Mouse (Mus musculus): ENCODE results near the gene Fpr3. TPM values are rescaled to one million over a fixed set of nuclear protein-coding genes. Genes with fewer than 3 reads are reported as not detected.

The Fpr3 gene
- polyA plus RNA-seq, 1 experiment from 2014 or later, result not detected

- peak; percentile 40; the same call in 1 of the 2 replicates for ATAC-seq
- 61% methylated on average over 1 of the region's 1 CpGs for WGBS (ENCODE audit: insufficient replicate concordance)
- H3K27me3 ChIP-seq (replicated peaks), result no peaks in the 10 kb centered on the region; the same call in 1 of the 2 replicates
These were observed 31.0 kb upstream of the Fpr3 start for GRCm38 (mm10) chr17:17856612-17857011.

DNA sequence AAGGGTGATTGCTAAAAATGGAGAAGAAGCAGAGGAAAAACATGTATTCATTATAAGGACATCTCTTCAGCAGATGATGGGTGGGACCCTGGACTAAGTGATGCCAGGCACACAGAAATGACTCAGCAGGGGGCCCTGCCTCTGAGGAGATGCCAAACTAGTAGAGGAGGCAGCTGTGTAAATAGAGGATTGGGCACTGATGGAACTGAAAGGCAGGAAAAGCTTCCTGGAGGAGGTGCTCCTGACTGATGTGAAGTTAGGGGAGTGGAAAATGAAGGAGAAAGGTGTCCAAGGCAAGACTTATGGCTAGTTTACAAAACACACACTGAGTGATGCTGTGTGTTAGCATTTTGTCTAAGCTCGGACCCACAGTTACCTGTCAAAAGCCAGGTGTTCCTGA, 30.2 kb upstream of the Fpr3 start:
- Histone ChIP-seq H3K36me3 (no peaks in the 10 kb centered on the region), H3K4me2 (no peak overlapping the region), H3K9me3 (replicated peaks) (no peaks in the 10 kb centered on the region), H3K9ac (no peak overlapping the region), H3K4me1 (no peaks in the 10 kb centered on the region), H3K4me3 (no peak overlapping the region), H3K27ac (no peak overlapping the region), H3K27me3 (replicated peaks) (no peaks in the 10 kb centered on the region)
- ATAC-seq, result no peak
- WGBS (ENCODE audit: insufficient replicate concordance), result 50% methylated on average over 1 of the region's 1 CpGs

More at GRCm38 (mm10) chr17:17856612-17857011, 31.0 kb upstream of the Fpr3 start:
- no peak overlapping the region for H3K27ac ChIP-seq
- H3K4me3 ChIP-seq, result no peak overlapping the region
- H3K9ac ChIP-seq, result no peak overlapping the region
- no peak overlapping the region for H3K4me2 ChIP-seq
- no peaks in the 10 kb centered on the region for H3K9me3 ChIP-seq (replicated peaks)
- no peaks in the 10 kb centered on the region for H3K36me3 ChIP-seq
- no peaks in the 10 kb centered on the region for H3K4me1 ChIP-seq

DNA sequence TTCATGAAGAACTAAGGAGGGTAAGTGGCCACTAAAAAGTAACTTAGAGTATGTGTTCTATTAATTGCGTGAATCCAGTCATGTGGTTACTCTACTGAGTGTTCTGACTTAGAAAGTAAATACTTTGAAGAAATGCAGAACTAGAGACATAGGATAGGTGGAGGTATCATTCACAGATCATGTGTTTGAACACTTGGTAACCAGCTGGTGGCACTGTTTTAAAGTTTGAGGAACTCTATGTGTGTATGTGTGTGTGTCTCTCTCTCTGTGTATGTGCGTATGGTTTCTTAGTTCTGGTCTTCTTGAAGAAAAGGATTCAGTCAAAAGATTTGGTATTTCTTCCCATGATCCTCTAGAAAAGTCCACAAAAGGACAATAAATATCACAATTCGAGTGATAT, 27.5 kb upstream of the Fpr3 start:
- H3K9me3 ChIP-seq (replicated peaks), result no peaks in the 10 kb centered on the region
- no peaks in the 10 kb centered on the region for H3K36me3 ChIP-seq
- H3K4me1 ChIP-seq, result no peaks in the 10 kb centered on the region
- H3K9ac ChIP-seq, result no peak overlapping the region
- no peak overlapping the region for H3K4me2 ChIP-seq
- no peaks in the 10 kb centered on the region for H3K27me3 ChIP-seq (replicated peaks)
- no peak overlapping the region for H3K27ac ChIP-seq
- ATAC-seq, result no peak
- no peak overlapping the region for H3K4me3 ChIP-seq
- WGBS (ENCODE audit: insufficient replicate concordance), result 60% methylated on average over 3 of the region's 3 CpGs

- H3K4me1 ChIP-seq, result no peaks in the 10 kb centered on the region
- no peak overlapping the region for H3K27ac ChIP-seq
- H3K36me3 ChIP-seq, result no peaks in the 10 kb centered on the region
- H3K9ac ChIP-seq, result no peak overlapping the region
- no peak for ATAC-seq
- H3K27me3 ChIP-seq (replicated peaks), result no peaks in the 10 kb centered on the region
- 55% methylated on average over 1 of the region's 1 CpGs for WGBS (ENCODE audit: insufficient replicate concordance)
- no peaks in the 10 kb centered on the region for H3K9me3 ChIP-seq (replicated peaks)
- H3K4me2 ChIP-seq, result no peak overlapping the region
- no peak overlapping the region for H3K4me3 ChIP-seq
These were observed 25.3 kb upstream of the Fpr3 start for GRCm38 (mm10) chr17:17862360-17862759.

DNA sequence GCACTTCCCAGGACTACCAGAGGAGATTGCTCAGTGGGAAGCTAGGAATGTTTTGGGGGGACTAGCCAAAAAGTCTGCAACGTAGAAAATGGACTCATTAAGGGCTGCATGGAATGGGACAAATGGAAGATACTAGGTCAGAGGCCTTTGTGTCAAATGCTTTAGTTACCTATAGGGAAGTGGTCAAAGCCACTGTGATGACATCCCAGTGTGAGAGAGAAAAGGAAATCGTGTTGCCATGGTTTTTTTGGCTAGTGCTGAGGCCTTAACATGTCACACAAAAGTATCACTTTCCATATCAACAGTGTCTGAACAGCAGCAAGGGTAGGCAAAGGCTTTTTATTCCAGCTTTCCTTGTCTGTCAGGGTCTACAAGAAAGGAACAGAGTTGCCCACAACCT, 22.5 kb upstream of the Fpr3 start:
- H3K4me2 ChIP-seq, result no peak overlapping the region
- H3K4me1 ChIP-seq, result no peaks in the 10 kb centered on the region
- H3K27me3 ChIP-seq (replicated peaks), result no peaks in the 10 kb centered on the region
- no peaks in the 10 kb centered on the region for H3K36me3 ChIP-seq
- no peak overlapping the region for H3K27ac ChIP-seq
- H3K4me3 ChIP-seq, result no peak overlapping the region
- no peak overlapping the region for H3K9ac ChIP-seq
- WGBS (ENCODE audit: insufficient replicate concordance), result 35% methylated on average over 2 of the region's 2 CpGs
- ATAC-seq, result no peak
- no peaks in the 10 kb centered on the region for H3K9me3 ChIP-seq (replicated peaks)

DNA sequence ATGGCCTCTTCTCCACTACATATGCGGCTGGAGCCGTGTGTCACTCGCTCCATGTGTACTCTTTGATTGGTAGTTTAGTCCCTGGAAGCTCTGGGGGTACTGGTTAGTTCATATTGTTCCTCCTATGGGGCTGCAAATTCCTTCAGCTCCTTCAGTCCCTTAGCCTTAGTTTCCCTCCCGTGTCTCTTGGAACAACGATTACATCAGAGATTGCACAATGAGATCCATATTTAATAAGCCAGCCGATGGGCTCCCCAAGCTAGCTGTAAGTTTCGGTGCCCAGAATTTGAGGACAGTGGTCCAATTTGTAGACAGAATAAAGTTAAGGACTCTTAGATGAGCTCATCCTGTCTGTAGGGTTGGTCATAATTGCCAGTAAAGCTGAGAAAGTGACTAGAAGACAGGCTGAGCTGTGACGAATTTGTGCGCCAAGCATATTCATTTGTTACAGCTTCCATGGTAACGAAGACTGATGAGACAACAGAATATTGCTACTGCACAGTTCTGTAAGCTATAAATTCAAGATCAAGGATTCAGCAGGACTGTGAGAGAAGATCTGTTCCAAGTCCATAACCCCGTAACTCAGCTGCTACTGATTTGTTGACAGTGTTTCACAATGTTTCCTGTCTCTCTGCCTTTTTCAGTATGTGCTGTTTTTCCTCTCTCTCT, 20.7 kb upstream of the Fpr3 start:
- Histone ChIP-seq H3K36me3 (no peaks in the 10 kb centered on the region), H3K4me2 (no peak overlapping the region), H3K4me1 (no peaks in the 10 kb centered on the region), H3K4me3 (no peak overlapping the region), H3K27ac (no peak overlapping the region), H3K27me3 (replicated peaks) (no peaks in the 10 kb centered on the region), H3K9me3 (replicated peaks) (no peaks in the 10 kb centered on the region), H3K9ac (no peak overlapping the region)
- 72% methylated on average over 11 of the region's 11 CpGs for WGBS (ENCODE audit: insufficient replicate concordance)
- 0 out of 2 replicates have a peak, but pooled peaks have one; percentile 15 for ATAC-seq

DNA sequence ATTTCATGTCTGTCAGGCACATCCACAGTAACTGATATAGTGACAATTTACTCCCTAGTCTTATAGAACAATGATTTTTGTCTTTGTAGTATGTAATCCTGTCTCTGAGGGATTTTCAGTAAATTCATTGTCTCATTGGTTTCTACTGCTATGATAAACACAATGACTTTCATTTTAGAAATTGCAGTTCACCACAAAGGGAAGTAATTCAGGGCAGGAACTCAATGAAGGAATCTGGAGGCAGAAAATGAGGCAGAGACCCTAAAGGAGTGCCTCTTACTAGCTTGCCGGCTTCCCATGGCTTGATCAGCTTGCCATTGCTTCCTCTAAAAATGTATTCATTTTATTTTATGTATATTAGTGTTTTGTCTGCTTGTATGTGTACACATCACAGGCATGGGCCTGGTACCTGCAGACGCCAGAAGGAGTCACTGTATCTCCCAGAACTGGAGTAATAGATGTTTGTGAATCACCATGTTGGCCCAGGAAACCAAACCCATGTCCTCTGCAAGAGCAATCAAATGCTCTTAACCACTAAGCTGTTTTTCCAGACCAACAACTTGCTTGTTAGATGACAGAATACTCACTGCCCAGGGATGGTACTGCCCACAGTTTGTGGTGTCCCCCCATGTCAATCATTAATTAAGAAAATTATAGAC, 16.6 kb upstream of the Fpr3 start:
- Histone ChIP-seq H3K9ac (no peak overlapping the region), H3K27ac (no peak overlapping the region), H3K9me3 (replicated peaks) (no peaks in the 10 kb centered on the region), H3K4me2 (no peak overlapping the region), H3K27me3 (replicated peaks) (no peaks in the 10 kb centered on the region), H3K36me3 (no peaks in the 10 kb centered on the region), H3K4me3 (no peak overlapping the region), H3K4me1 (no peaks in the 10 kb centered on the region)
- whole genome bisulfite sequencing (ENCODE audit: insufficient replicate concordance), result 48% methylated on average over 2 of the region's 2 CpGs
- ATAC-seq, result no peak

- no peak overlapping the region for H3K4me2 ChIP-seq
- H3K36me3 ChIP-seq, result no peaks in the 10 kb centered on the region
- WGBS (ENCODE audit: insufficient replicate concordance), result 45% methylated on average over 2 of the region's 2 CpGs
- no peak overlapping the region for H3K9ac ChIP-seq
- H3K4me3 ChIP-seq, result no peak overlapping the region
- H3K27me3 ChIP-seq (replicated peaks), result no peaks in the 10 kb centered on the region
- H3K4me1 ChIP-seq, result no peaks in the 10 kb centered on the region
- H3K9me3 ChIP-seq (replicated peaks), result no peaks in the 10 kb centered on the region
- H3K27ac ChIP-seq, result no peak overlapping the region
- no peak for ATAC-seq
These were observed 16.0 kb upstream of the Fpr3 start for GRCm38 (mm10) chr17:17871697-17872096.

- Histone ChIP-seq H3K9ac (no peak overlapping the region), H3K9me3 (replicated peaks) (no peaks in the 10 kb centered on the region), H3K27me3 (replicated peaks) (no peaks in the 10 kb centered on the region), H3K4me1 (no peaks in the 10 kb centered on the region), H3K27ac (no peak overlapping the region), H3K4me3 (no peak overlapping the region), H3K4me2 (no peak overlapping the region), H3K36me3 (no peaks in the 10 kb centered on the region)
- no peak for ATAC-seq
- WGBS (ENCODE audit: insufficient replicate concordance), result 36% methylated on average over 1 of the region's 1 CpGs
These were observed 8.3 kb upstream of the Fpr3 start for GRCm38 (mm10) chr17:17879347-17879746.

- ATAC-seq, result no peak
- H3K9ac ChIP-seq, result no peak overlapping the region
- no peak overlapping the region for H3K27ac ChIP-seq
- H3K4me2 ChIP-seq, result no peak overlapping the region
- H3K9me3 ChIP-seq (replicated peaks), result no peaks in the 10 kb centered on the region
- H3K27me3 ChIP-seq (replicated peaks), result no peaks in the 10 kb centered on the region
- no peak overlapping the region for H3K4me3 ChIP-seq
- WGBS (ENCODE audit: insufficient replicate concordance), result 58% methylated on average over 3 of the region's 3 CpGs
- H3K36me3 ChIP-seq, result no peaks in the 10 kb centered on the region
- no peaks in the 10 kb centered on the region for H3K4me1 ChIP-seq
These were observed 5.0 kb upstream of the Fpr3 start for GRCm38 (mm10) chr17:17882672-17883071.

- H3K9me3 ChIP-seq (replicated peaks), result no peaks in the 10 kb centered on the region
- no peak within 1 kb of the TSS for H3K4me3 ChIP-seq
- H3K27me3 ChIP-seq (replicated peaks), result no peaks in the 10 kb centered on the region
- H3K4me2 ChIP-seq, result no peak within 1 kb of the TSS
- H3K9ac ChIP-seq, result no peak within 1 kb of the TSS
- 31% methylated on average over 1 of the region's 1 CpGs for WGBS (ENCODE audit: insufficient replicate concordance)
- H3K36me3 ChIP-seq, result no peaks in the 10 kb centered on the region
- ATAC-seq, result no peak
- no peaks in the 10 kb centered on the region for H3K4me1 ChIP-seq
- H3K27ac ChIP-seq, result no peak within 1 kb of the TSS
These were observed 3.8 kb upstream of the Fpr3 start, which contains the start of gene Fpr1 for GRCm38 (mm10) chr17:17883840-17884239. Fpr1 (minus strand) TSS chr17:17883940.

GRCm38 (mm10) chr17:17889732-17890425, 2.2 kb downstream of the Fpr3 start:
- Histone ChIP-seq H3K9ac (no peak overlapping the region), H3K36me3 (no peaks in the 10 kb centered on the region), H3K9me3 (replicated peaks) (no peaks in the 10 kb centered on the region), H3K4me3 (no peak overlapping the region), H3K4me1 (no peaks in the 10 kb centered on the region), H3K27ac (no peak overlapping the region), H3K27me3 (replicated peaks) (no peaks in the 10 kb centered on the region), H3K4me2 (no peak overlapping the region)
- ATAC-seq, result no peak
- WGBS (ENCODE audit: insufficient replicate concordance), result 74% methylated on average over 2 of the region's 2 CpGs

Data from liver, embryonic 12.5 days (tissue).